Mouse (Mus musculus): ENCODE data around the gene Tmem164. TPM values are rescaled to one million over a fixed set of nuclear protein-coding genes. Genes with fewer than 3 reads are reported as not detected.
A peak's percentile ranks its signal among the peaks of the same experiment; 100 is the strongest.

The Tmem164 gene
- total RNA-seq, 2 experiments from 2014 or later = 31.0 to 54.4 TPM

DNA sequence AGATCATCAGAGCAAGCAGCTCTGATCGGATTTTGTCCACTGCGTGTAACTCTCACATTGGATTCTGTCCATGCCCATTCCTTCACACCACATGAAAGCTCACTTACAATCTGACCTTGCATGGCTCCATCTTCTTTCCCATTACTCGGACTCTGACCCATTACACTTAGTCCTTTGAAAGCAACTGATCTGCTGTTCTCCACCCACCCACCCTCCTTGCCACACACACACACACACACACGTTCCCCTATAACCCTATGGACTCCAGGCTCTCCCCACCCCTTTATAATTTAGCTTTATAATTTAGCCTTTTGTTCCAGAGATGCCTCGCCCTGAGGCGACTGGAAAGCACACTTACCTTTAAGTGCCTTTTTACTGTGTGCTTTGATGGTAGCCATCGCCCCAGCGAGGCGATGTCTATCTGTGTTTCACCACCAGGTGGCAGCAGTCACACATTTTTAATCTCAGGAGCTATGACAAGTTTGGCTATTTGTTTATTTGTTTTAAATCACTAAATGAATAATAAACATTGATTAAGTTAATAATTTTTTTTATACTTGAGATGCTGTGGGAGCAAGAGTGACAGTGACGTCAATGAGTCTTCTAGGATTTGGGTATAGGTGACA, 137.0 kb downstream of the Tmem164 start:
- DNase-seq = peak; percentile 48 to 60
- intact Hi-C loops (cut with DNase I) = loop anchor here (2.0 to 5.0 kb wide), 2 partner anchors 241 to 624 kb away; no protein-coding TSS in a partner anchor

DNA sequence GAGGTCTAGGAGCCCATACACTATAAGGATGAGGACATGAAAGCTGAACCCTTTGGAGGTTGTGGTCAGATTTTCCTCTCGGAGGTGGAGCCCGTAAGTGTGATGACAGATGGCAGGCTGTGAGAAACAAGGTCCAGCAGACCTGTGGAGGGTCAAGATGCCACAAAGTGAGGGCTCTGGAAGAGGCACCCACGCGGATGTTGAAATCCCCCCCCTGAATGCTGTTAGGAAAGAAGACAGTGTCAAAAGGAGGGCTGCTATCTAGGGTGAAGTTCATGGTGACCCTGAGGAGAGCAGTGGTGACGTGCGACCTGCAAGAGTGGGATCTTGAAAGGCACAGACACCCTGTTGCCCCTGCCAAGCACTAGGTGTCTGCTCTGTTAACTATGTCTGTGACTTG, 140.0 kb downstream of the Tmem164 start:
- intact Hi-C loops (cut with DNase I) = loop anchor here (1.0 kb wide), 1 partner anchor 230 kb away; no protein-coding TSS in a partner anchor
- DNase-seq = no peak

DNA sequence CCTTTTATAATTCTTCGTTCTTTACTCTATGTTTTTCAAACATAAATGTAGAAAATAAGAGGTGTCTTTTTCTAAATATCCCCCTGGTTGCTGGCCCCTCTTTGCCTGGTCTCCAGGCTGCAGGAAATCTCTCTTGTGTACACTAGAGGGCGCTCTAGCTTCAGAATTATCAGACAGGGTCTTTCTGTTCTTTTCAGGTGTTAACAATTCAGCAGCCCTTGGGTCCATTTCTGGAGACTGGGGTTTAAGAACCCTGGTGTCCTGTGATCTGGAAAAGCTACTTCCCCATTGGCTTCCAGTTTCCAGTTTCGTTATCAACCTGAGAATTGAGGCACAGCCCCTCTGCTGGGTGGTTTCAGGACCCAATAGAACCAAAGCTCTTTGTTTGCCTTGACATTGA, 140.6 kb downstream of the Tmem164 start:
- intact Hi-C loops (cut with DNase I) = loop anchor here (1.0 kb wide), 1 partner anchor 229 kb away; no protein-coding TSS in a partner anchor
- DNase-seq = no peak

DNA sequence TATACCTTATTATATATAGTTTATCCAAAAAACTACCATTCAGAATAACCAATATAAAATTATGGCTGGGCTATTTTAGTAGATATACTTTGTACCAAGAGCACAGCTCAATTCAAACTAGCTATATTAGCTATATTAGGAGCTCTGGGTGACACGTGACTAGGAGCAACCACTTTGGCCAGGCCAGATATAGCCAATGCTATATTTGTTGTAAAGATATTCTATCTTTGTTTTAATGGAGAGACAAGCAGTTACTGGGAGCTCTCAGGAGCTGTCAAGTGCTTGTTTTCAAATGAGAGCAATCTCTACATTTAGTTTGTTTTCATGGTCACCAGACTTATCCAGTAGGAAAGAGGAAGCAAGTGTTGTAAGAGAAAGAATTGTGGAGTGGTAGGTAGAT, 144.1 kb downstream of the Tmem164 start:
- intact Hi-C loops (cut with DNase I) = loop anchor here (5.0 kb wide), 1 partner anchor 142 kb away; the partner anchor contains the start of gene Ammecr1

DNA sequence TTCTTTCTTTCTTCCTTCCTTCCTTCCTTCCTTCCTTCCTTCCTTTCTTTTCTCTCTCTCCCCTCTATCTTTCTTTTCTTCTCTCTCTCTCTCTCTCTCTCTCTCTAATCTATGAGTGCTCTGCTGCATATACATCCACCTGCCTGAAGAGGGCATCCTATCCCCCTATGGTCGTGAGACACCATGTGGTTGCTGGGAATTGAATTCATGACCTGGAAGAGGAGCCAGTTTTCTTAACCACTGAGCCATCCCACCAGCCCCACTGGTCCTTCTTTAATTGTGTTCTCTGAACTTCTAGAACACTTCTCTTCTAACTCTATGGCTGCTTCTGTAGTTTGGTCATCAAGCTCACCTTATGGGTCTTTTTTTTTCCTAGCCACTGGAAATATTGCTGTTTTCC, 146.4 kb downstream of the Tmem164 start:
- intact Hi-C loops (cut with DNase I) = loop anchor here (5.0 kb wide), 1 partner anchor 140 kb away; the partner anchor contains the start of gene Ammecr1
- no peak for DNase-seq

More for the DNA sequence above, 144.1 kb downstream of the Tmem164 start:
- no peak for DNase-seq

DNA sequence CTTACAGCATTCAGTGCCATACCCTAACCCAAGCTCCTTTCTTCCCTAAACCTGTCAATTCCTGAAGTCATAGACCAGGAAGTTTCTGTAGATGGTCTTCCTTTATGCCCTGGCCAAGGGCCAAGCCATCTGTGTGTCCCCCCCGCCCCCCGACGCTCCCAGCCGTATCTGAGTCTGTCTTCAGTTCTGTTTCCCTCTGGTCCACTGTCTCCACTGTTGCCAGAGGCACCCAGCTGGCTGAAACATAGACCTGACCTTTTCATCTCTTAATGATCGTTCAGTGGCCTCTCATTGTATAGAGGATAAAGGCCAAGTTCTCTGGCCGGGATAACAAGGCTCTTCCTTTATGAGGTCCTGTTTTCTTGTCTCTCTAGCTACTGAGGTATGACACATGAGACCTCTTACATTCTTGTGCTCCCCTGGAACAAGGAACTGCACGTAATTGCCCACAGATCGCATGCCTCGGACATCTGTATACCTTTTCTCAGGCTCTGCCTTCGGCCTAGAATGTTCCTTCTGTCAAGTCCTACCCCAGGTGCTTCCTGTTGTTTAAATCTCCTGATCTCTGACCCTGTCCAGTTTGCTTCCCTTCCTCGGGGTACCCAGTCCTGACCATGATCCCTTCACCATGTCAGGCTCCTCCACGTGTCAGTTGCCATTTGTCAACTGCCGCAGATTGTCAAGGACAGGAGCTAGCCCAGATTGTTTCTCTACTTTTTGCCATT, 147.1 kb downstream of the Tmem164 start:
- intact Hi-C loops (cut with DNase I) = loop anchor here (5.0 kb wide), 1 partner anchor 139 kb away; the partner anchor contains the start of gene Ammecr1
- DNase-seq = no peak

DNA sequence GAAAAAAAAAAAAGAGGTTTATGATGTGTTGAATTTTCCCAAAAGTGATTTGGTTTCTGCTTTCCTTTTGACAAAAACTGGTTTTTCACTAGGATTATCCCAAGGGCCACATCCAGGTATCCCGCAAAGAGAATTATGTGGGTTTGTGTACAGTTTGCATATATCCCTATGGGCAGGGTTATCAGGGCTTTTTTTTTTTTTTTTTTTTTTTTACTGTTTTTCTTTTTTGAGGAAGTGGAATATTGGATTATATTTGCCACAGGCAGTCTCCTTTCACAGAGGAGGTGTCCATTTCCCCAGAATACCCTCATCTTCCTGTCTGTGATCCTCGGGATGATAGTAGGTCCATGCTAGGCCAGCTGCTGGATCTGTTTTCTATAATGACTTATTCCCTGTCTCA, 148.1 kb downstream of the Tmem164 start:
- no peak for DNase-seq
- intact Hi-C loops (cut with DNase I) = loop anchor here (5.0 kb wide), 1 partner anchor 138 kb away; the partner anchor contains the start of gene Ammecr1

DNA sequence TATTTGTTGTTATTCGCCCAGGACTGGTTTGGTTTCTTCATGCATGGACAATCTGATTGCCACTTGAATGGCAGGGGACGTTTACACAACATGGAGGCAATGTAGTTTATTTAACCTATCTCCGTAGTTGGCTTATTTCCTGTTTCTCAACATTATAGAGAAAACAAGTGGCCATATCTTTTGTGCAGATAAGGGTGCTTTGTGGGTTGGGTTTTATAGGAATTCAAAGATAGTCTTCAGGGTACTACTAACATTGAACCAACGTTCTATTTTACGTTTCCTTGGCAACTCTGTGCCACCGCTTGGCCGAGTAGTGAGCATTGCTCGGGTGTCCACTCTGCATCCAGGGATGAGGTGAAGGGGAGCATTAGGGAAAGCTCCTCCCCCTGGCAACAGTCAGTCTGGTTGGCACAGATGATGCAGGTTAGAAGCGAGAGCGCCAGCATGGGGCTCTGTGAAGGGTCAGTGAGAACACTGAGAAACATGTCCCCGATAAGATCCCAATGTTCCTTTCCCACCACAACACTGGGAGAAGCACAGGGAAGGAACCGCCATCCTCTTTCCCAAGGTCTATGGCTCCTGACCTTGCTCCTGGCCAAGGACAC, 148.8 kb downstream of the Tmem164 start:
- no peak for DNase-seq
- intact Hi-C loops (cut with DNase I) = loop anchor here (5.0 kb wide), 1 partner anchor 137 kb away; the partner anchor contains the start of gene Ammecr1

DNA sequence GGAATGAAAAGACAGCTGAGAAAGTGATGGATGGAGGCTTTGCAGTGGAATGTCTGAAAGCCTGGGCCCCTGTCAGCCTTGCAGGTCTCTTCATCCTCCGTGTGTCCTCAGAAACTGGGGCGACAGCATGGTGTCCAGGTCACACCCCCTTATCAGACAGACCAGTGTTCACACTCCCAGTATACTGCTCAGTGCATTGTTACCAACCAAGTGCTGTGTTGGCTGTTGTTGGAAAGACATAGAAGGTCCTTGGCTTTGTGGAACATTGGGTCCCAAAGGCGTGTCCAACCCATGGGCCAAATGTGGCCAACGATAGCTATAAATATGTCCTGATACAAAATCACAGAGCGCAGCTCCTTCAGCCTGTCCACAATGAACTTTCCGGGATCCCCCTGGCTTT, 149.4 kb downstream of the Tmem164 start:
- intact Hi-C loops (cut with DNase I) = no loop called here
- DNase-seq = no peak

DNA sequence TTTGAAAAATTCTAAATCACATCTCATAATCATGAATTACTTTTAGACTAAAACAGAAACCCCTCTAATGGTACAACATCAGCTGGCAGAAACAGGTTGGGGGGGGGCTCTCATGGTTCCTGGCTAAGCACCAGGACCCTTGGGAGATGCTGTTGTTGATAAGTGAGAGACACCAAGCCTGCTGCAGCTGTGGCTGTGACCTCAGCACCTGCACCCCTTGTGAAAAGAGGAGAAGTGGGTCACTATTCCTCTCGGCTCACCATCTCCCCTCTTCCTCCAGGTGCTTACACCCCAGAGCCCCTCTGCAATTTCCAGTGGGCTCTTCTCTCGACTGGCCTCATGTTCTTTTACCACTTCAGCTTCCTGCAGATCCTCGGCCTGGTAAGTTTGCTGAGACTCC, 151.0 kb downstream of the Tmem164 start:
- DNase-seq = no peak
- intact Hi-C loops (cut with DNase I) = no loop called here

DNA sequence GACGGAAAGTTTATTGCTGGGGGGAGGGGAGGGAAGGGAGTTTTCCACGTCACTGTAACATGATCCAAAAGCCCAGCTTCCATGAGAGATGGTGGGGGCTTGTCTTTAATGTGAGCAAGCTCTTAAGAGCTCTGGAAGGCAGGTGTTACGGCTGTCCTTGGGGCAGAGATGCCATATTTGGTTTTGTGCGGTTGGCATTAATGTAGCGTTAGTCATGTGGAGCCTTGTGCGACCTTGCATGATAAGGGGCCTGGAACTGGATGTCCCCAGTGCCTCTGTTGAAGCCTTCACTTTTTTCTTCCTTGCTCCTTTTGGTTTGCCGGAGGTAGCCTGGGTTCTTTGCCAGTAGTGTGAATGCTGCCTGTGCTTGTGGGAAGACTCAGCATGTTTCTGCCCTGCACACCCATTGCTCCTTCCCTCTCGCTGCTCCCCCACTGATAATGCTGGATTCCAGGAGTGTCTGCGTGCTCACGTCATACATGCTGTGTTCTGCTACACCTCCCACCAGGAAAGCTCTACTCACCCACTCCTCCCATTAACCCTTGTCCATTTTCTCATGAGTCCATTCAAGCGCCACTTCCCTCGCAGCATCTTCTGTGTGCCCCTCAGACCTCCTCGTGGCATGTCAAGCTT, 152.1 kb downstream of the Tmem164 start:
- DNase-seq = no peak
- intact Hi-C loops (cut with DNase I) = no loop called here

DNA sequence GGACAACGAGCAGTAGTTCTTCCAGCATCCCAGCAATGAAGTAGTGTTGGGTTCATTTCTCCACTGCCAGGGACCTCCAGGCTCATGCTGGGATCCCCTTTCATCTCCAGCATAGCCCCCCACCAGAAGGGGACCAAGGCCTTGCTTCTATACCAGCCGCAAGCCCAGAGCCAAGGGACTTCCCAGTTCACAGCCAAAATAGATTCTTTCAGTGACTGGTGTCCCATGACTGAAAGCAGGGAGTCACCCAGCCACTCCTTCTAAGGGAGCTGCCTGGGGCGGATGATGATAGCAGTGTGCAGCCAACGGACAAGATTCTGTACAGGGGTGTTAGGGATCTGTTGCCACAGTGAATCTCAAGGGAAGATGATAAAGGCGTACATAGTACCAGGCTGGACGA, 153.6 kb downstream of the Tmem164 start:
- no peak for DNase-seq
- intact Hi-C loops (cut with DNase I) = no loop called here

DNA sequence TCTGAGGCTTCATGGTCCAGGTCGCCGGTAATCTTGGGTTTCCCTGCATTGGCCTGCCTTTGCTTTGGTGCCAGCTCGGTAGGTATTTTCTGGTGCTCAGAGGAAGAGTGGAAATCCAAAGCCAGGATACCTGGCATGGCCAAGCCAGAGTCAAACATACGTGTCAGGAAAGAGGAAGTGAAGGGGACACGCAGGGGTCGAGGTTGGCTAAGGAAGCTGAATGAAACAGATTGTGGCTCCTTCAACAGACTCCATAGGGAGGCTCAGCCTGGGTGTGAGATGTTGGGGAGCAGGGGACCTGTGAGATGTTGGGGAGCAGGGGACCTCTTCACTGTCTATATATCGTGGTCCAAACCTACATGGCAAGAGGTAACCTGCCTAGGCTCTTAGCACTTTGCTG, 155.2 kb downstream of the Tmem164 start:
- intact Hi-C loops (cut with DNase I) = no loop called here
- no peak for DNase-seq

DNA sequence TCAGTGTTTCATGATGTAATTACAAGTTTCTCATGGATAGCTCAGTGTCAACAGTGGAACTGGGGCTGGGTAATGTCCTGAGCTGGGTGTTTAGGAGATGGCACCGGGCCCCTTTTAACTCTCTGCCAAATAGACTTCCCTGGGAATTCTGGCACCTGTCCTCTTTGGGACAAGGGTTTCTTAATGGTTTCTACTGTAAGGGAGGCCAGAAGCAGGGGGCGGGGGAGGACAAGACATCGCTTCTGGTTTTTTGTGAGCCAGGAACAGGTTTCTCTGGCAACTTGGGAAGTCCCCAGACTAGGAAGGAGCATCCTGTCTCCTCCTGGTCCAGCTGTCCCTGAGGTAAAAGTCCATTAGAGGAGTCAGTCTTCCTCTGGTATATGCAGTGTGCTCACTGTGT, 156.1 kb downstream of the Tmem164 start:
- intact Hi-C loops (cut with DNase I) = no loop called here

DNA sequence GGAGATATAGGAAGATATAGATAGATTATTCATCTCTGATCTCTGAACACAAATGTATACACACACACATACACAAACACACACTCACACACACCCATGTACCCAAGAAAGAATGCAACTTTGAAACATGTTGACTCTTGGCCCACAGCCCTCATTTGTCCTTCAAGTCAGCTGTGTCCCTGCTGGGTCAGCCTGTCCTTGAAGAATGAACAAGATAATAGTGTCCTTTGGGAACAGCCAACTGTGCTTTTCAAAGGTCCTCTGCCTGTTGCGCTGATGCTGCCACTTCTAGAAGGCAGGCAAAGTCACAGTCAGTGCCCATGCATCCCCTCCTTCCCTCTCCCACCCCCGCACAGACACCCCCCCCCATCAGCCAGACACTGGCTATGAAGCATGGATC, 157.6 kb downstream of the Tmem164 start:
- intact Hi-C loops (cut with DNase I) = no loop called here
- DNase-seq = no peak

More for the DNA sequence above, 156.1 kb downstream of the Tmem164 start:
- DNase-seq = no peak

DNA sequence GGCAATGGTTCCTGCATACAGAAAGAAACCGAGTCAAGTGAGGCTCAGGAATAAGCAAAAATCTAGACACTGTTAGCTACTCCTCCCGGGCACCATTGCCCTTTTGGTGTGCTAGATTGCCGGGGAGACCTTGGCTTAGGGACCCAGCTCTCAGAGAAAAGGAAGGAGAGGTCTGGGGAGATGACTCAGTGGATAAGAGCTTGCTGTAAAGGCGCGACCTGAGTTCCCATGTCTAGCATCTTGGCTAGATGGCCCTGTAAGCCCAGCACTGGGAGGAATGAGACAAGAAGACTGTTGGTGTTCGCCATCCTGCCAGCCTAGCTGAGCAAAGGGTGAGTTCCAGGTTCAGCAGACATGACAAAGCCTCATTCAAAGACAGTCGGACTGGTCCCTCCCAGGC, 158.2 kb downstream of the Tmem164 start:
- intact Hi-C loops (cut with DNase I) = no loop called here
- no peak for DNase-seq

DNA sequence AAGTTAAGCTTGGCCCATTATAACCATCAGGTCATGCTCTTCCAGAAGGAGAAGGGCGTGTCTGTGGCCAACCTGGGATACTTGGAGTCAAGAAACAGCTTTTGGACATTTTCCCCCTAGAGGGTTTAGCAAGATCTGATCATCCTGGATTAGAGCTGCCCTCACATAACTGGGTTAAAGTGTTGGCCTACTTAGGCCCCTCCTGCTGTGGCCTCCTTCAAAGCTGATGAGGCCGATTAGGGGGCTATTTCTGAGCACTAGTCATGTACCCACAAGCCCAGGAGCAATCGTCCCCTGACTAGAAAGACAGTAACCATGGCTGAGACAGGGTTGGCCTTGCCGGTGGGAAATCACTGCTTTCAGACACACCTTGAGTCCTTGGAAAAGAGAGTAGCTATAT, 160.7 kb downstream of the Tmem164 start:
- intact Hi-C loops (cut with DNase I) = no loop called here
- DNase-seq = no peak

DNA sequence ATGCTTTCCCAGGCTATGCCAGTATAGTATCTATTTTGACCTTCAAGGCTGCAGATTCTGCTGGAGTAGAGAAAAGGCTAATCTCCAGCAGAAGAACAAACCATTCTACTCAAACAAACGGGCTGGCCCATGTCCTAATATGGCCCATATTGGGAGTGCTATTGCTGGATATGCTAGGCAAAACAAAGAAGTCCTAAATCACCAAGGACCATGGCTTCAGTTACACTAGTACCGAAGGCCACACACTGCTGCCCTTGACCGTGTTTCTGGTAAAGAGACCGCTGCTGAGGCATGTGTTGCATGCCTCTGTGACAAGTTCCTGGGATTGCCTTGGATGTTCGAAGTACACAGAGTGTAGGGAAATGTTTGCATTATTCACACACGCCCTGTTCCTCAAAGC, 165.1 kb downstream of the Tmem164 start:
- no peak for DNase-seq
- intact Hi-C loops (cut with DNase I) = no loop called here

DNA sequence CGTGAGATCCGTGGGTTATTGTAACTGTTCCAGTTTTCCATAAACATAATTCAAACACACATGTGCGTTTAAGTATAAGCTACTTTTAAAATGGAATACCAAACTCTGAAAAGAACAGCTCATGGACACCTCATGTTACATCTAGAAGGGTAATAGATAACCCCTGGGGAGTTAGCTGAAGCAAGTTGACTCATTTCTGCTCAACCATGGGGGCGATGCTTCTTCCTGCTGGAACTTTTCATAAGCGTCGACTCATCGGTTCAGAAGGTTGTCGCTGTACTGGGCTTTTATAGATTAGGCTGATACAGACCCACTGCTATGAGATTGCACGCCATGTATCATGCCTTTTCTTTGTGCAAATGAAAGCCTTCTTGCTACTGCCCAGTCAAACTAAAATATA, 166.8 kb downstream of the Tmem164 start:
- no peak for DNase-seq
- intact Hi-C loops (cut with DNase I) = no loop called here

DNA sequence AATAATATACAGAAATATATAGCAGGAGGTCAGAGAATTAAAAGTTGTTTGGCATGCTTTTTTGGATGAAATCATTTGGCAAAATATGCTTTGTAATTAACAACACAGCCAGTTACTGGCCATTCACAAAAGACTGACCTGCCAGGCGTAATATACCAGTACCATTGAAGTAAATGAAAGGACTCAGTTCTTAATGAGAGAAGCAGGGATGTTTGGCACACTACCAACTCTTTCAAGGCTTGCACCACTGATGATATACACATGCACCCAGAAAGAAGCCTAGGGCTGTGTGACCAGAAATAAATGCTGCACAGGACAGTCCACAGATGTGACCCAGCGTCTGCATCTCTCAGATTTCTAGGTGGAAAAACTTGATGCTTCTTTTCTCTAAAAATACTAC, 188.6 kb downstream of the Tmem164 start:
- DNase-seq = peak in 1 of 2 experiments; percentile 6
- intact Hi-C loops (cut with DNase I) = no loop called here

DNA sequence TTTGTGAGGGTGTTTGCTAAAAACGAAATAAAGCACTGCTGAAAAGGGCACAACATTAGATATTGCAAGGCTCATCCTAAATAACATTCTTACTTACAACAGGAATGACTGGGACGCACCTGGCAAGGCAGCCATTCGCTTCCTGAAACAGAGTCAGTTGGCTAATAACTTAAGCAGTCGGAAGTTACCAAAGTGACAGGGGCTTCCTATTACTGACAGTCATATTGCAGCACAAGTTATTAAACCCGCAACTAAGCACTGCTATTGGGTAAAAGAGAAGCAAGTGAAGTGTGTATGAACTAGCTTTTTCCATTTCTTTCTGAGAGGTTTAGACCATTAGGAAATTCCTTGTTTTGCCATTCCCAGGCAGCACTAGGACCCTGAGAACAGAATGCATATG, 201.0 kb downstream of the Tmem164 start:
- no peak for DNase-seq
- intact Hi-C loops (cut with DNase I) = no loop called here

All from heart, postnatal 14 days (tissue).